Mouse (Mus musculus) right cerebral cortex, postnatal 14 days (tissue): ENCODE data around the gene Ghr.

Experiments used
- DNase-seq: peaks from one replicate; pipeline ENCODE4 v3.0.0; 2022

Gene Ghr

GRCm38 (mm10) chr15:3512380-3512779 is 70.9 kb downstream of the Ghr start:
- no peak for DNase-seq

GRCm38 (mm10) chr15:3511639-3512171 is 71.6 kb downstream of the Ghr start:
- no peak for DNase-seq

GRCm38 (mm10) chr15:3509089-3509488 is 74.2 kb downstream of the Ghr start:
- DNase-seq: no peak

- no peak for DNase-seq
These were observed 76.0 kb downstream of the Ghr start for GRCm38 (mm10) chr15:3507329-3507728.

GRCm38 (mm10) chr15:3504700-3505099 is 78.6 kb downstream of the Ghr start:
- DNase-seq: no peak

- DNase-seq: no peak
These were observed 81.6 kb downstream of the Ghr start for GRCm38 (mm10) chr15:3501683-3502082.

GRCm38 (mm10) chr15:3499020-3499419 is 84.3 kb downstream of the Ghr start:
- DNase-seq: no peak

GRCm38 (mm10) chr15:3497946-3498580 is 85.2 kb downstream of the Ghr start:
- no peak for DNase-seq

GRCm38 (mm10) chr15:3490868-3491267 is 92.4 kb downstream of the Ghr start:
- DNase-seq: no peak

GRCm38 (mm10) chr15:3490011-3490410 is 93.3 kb downstream of the Ghr start:
- no peak for DNase-seq

- no peak for DNase-seq
These were observed 94.1 kb downstream of the Ghr start for GRCm38 (mm10) chr15:3489180-3489579.

- no peak for DNase-seq
These were observed 94.7 kb downstream of the Ghr start for GRCm38 (mm10) chr15:3488601-3489000.

GRCm38 (mm10) chr15:3486691-3487090 is 96.6 kb downstream of the Ghr start:
- DNase-seq: no peak

GRCm38 (mm10) chr15:3485367-3485766 is 97.9 kb downstream of the Ghr start:
- DNase-seq: no peak

GRCm38 (mm10) chr15:3483451-3483850 is 99.8 kb downstream of the Ghr start:
- no peak for DNase-seq

GRCm38 (mm10) chr15:3469230-3469629 is 114.1 kb downstream of the Ghr start:
- no peak for DNase-seq

GRCm38 (mm10) chr15:3466608-3467007 is 116.7 kb downstream of the Ghr start:
- no peak for DNase-seq

GRCm38 (mm10) chr15:3464754-3465153 is 118.5 kb downstream of the Ghr start:
- no peak for DNase-seq

GRCm38 (mm10) chr15:3456543-3456942 is 126.7 kb downstream of the Ghr start:
- DNase-seq: no peak

GRCm38 (mm10) chr15:3455572-3455971 is 127.7 kb downstream of the Ghr start:
- DNase-seq: no peak

GRCm38 (mm10) chr15:3452080-3452752 is 131.1 kb downstream of the Ghr start:
- DNase-seq: no peak

- no peak for DNase-seq
These were observed 133.7 kb downstream of the Ghr start for GRCm38 (mm10) chr15:3449564-3449963.

GRCm38 (mm10) chr15:3445285-3445909 is 137.9 kb downstream of the Ghr start:
- no peak for DNase-seq

GRCm38 (mm10) chr15:3444448-3445020 is 138.8 kb downstream of the Ghr start:
- no peak for DNase-seq
